Mouse (Mus musculus): ENCODE data around the gene Rpl18. TPM values are rescaled to one million over a fixed set of nuclear protein-coding genes. Genes with fewer than 3 reads are reported as not detected.

Gene Rpl18
- polyA plus RNA-seq (2012): 18,264 and 20,873 TPM in 2 replicates

DNA sequence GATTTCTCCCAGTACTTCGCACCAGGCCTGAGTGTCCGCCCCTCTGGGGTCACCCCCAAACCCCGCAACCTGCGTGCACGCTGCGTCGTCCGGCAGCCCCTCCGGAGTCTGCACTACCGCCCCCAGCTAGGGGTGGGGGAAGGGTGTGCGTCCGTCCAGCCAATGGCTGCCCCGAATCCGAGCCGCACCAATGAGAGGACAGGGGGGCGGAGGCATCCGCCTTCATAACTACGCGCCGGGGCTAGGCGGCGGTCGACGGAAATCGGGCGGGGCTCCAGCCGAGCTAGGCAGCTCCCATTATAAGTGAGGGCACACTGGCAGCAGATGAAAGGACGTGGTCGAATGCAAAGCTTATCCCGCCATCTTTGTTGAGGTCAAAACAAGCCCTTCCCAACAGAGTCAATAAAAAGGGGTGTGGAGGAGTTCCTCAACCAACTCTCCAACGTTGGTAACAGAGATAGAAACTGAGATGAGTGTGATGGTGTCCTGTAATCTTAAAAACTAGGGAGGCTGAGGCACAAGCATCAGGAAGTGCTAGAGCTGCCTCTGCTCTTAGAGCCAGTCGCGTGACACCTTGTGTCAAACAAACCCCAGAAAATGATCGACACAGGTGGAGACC is at the start of gene Rpl18:
Gene Rpl18 (plus strand): TSS at position 368 of the 619 bp plus-strand sequence.
- TF ChIP-seq GATA1 (IDR thresholded peaks at IDR 0.05; ENCODE audit: low read length): peak; percentile 28

DNA sequence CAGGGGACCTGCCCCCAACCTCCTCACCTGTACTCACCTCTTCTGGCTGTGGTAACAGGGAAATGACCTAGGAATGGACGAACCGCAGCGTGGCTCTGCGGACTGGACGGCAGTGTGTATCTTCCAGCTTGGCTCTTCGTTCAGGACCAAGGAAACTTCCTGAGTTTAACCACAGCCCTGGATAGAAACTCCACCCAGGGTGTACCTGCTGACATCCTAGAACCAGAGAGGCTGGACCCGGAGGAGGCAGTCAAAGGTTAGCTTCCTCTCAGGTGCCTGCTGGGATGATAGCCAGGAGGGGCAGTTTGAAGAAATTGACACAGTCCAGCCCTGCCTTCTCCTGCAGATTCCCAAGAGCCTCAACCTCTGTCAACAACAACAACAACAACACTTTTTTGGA is 49.1 kb upstream of the Rpl18 start, which contains the start of gene Fut2:
Gene Fut2 (minus strand): TSS at position 234 of the 400 bp plus-strand sequence.
- TF ChIP-seq GATA1 (IDR thresholded peaks at IDR 0.05; ENCODE audit: low read length): no peak

DNA sequence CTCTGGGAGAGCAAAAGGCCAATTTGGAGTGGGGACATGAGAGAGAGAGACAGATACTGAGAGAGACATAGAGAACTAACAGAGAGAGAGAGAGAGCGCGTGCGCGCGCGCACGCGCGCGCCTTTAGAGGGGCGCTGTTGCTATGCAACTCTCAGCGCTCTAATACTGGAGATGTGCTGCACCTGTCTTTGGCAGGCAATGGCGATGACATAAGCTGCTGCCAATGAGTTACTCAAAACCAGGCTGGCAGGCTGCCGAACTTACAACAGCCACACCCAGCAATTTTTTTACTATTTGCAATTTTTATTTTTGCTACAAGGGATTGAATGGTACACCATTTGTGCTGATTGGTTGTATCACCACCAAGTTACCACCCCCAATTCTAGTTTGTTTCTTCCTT is 47.5 kb upstream of the Rpl18 start:
- no peak for TF ChIP-seq GATA1 (IDR thresholded peaks at IDR 0.05; ENCODE audit: low read length)

DNA sequence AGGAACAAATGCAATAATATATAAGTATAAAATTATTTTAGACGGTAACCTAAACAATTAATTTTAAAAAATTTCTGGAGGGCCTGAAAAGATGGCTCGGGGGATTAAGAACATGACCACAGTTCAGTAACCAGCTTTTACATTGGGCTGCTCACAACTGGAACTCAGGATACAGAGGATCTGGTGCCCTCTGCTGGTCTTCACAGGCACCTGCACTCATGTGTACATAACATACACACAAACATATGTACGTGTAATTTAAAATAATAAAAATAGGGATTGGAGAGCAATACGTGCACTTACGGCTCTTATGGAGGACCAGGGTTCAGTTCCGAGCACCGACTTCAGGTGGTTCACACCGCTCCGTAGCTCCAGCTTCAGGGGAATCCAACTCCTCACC is 46.3 kb upstream of the Rpl18 start:
- TF ChIP-seq GATA1 (IDR thresholded peaks at IDR 0.05; ENCODE audit: low read length): no peak

DNA sequence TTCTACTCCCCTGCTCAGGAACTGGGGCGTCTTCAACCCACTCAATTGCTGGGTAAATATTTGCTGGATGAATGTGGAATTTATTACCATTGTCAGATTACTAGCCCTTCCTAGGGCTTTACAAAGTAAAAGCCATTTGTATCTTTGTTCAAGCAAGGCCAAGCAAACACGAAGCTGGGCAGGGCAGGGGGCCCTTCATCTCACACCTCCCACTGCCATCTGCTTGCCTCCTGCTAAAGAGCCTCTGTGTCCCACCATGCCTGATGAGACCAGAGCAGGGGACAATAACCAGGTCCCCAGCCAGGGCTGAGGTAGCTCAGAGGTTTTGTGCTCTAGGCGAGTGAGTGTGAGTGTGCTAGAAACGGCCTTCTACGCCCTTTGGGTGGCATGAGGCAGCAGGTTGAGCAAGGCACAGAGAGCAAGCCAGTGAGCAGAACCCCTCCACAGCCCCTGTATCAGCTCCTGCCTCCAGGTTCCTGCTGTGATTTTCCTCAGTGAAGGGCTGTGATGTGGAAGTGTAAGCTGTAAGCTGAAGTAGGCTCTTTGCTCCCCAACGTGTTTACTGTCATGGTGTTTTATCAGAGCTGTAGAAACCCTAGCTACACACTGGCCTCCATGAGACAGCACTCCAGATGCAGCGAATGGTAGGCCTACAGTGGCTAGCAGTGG is 37.5 kb upstream of the Rpl18 start:
- TF ChIP-seq GATA1 (IDR thresholded peaks at IDR 0.05; ENCODE audit: low read length): no peak

DNA sequence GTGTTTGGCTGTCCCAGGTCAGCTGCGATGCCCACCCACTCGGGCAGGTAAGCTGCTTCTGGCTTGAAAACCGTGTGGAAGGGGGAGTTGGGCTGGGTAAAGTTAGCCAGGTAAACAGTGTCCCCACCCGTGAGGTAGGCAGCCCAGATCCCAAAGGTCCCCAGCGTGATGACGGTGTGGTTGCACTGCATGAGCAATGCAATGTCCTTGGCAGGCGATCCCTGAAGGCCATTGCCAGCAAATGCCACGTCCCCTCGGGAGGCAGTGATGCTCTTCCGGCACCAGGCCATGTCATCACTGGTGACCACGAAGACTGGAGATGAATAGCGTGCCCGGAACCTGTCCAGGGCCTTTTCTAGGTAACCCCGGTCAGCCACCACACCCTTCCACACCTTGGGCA is 36.7 kb upstream of the Rpl18 start:
- no peak for TF ChIP-seq GATA1 (IDR thresholded peaks at IDR 0.05; ENCODE audit: low read length)

DNA sequence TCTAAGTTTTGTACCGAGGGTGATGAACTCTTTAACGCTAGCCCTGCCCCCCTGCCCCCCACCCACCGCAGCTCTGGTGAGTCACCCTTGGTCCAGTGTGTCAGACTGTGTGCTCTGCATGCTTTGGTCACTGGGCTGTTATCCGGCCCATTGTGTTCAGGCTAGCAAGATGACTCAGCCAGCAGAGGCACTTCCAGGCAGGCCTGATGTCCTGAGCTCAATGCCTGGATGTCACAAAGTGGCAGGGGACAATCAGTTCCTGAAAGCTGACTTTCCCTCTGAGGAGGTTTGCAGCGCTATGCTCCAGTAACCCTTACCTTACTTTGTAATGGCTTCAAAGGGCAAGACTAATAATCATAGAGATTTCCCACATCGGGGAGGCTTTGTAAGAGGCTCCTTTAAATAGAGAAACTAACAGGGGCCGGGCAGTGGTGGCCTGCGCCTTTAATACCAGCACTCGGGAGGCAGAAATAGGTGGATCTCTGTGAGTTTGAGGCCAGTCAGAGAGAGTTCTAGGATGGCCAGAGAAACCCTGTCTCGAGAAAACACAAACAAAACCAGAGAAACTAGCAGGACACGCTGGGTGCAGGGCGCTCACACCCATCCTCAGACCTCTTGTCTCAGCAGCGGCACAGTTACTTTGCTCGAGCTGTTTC is 35.2 kb upstream of the Rpl18 start:
- TF ChIP-seq GATA1 (IDR thresholded peaks at IDR 0.05; ENCODE audit: low read length): no peak

DNA sequence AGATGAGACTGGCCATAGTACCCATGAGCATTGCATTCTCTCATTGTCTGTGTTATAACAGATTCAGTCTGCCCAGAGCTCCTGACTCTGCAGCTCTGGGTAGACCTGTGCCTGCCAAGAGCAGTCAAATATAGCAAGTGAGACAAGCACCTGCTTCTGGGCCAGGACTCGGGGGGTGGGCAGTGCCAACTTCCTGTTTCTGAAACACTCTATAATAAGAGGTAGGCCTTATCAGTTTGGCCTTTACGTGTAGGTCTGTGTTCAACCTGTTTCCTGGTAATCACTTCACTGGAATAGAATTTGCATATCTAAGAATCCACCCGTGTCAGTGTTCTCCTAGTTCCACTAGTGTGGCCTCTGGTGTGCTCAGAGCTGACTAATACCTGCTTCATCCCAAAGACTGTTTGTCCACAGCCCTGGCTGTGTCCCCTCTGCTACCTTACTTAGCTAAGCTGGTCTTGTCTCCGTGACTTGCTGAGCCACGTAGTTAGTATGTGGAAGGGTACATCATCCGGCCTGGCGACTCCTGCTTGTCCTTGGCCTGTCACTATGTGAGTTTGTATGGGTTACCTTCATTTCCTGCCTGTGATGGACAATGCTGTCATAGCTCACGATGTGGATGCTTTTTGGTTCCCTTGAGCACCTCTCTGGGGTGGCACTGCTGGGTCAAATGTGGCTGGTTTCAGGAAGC is 34.1 kb upstream of the Rpl18 start:
- peak; percentile 5 for TF ChIP-seq GATA1 (IDR thresholded peaks at IDR 0.05; ENCODE audit: low read length)

DNA sequence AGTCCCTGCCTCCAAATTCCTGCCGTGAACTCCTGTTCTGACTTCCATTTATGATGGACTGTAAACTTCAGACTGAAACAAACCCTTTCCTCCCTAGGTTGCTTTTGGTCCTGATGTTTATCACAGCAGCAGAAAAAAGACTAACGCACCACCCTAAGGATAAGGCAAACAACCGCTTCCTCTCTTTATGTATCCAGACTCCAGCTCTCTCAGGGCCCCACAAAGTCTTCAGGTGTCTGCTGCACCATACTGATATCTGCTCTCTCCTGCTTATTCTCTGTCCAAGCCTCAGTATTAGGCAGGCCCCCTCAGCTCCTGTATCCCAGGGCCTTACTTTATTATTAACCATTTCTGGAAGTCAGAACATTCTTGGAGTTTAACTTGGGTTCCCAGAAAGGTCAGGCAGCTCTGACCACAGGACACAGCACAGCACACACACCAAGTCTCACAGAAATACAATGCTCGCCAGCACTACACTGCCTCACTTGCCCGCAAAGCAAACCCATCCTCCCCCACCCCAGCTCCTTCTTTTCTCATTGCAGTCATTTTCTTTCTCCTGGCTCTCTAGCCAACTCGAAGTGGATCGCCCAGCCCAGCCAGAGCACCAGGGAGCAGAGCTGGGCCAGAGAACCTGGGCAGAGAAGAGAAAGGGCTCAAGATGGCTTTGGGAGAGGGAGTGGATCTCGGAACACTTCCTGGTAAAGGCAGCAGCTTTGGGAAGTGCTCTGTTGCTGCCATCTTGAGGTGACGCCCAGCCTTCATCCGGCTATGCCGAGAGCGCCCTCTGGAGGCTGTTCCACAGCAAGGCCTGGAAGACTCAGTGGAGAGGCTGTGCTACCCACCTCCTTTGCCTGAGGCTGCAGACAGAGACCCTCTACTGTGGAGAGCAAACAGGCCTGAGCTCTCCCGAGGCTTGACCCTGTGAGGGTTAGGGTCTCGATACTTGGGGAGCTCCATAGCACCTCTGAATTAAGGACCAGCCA is 32.8 kb upstream of the Rpl18 start:
- TF ChIP-seq GATA1 (IDR thresholded peaks at IDR 0.05; ENCODE audit: low read length): no peak

DNA sequence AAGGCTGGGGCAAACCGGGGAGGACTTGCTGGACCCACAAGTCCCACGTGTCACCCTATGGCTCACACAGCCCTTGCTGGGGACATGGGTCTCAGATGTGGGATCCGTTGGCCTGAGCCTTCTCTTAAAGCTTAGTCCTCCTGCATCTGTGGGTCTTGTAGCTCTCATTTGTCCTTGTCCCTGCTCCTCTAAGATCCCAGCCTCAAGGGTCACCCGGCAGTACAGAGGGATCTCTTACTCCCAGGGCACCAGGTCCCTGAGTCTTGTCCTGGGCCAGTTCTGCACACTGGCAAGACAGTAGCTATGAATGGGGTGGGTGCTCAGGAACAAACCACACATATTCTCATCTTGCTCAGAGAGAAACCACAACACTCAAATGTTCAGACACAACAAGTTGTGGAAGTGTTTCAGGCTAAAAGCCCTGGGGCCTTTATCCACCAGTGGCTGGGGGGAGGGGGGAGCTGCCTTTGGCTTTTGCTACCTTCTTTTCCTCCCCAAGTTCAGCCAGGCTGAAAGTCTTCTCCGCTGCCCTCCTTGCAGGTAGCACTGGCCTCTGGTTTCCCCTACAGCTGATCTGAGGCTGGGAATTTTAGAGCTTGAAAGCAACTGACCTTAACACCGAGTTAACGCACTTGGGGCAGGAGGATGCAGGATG is 31.7 kb upstream of the Rpl18 start, which contains the start of gene Ntn5:
Gene Ntn5 (plus strand): TSS at position 627 of the 655 bp plus-strand sequence.
- no peak for TF ChIP-seq GATA1 (IDR thresholded peaks at IDR 0.05; ENCODE audit: low read length)

DNA sequence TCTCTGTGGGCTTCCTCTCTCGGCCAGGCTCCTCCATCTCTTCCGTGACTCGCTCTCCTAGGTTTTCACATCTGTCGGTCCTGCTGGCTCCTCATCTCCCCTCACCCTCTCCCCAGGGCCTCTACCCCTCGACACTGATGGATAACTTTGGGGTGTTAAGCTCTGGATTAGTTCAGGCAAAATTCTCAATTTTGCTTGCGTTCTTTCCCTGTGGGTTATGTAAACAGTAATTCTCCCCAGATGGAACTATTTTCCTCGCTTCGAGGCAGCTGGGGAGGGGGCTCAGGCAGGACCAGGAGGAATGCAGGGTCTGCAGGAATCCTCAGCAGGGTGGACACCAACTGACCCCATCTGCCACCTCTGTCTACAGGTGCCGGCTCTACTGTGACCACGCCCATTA is 29.4 kb upstream of the Rpl18 start:
- no peak for TF ChIP-seq GATA1 (IDR thresholded peaks at IDR 0.05; ENCODE audit: low read length)

DNA sequence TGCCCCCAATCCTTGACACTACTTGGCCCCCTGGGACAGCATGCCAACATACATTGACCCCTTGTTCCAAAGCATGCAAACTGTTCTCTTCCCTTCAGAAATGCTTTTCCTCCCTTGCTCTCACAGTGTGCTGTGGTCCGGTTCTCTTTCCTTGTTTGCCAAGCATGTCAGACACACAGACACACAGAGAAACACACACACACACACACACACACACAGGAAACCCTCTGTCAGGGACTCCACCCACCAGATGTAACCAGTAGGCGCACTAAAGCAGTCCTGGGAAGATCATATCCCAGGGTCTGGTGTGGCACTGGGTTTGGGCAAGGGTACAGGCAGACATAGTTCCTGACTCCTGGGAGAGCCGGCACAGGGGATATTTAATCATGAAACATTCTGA is 28.4 kb upstream of the Rpl18 start:
- no peak for TF ChIP-seq GATA1 (IDR thresholded peaks at IDR 0.05; ENCODE audit: low read length)

DNA sequence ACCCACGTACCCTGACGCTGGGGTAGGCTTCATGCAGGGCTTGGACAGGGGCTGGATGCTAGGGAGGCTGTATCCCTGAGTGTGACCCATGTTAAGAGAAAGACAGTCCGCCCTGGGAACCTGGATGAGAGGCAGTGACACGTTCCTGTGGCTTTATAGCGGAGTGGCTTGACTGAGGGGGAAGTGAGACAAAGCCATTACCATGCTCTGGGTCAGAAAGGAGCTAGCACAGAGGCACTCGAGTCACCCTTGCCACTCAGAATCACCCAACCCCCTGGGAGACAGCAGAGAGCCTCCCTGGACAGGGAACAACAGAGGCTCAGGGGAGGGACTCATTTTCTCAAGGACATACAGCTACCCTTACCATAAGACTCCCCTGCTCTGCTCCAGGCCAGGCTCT is 26.2 kb upstream of the Rpl18 start:
- TF ChIP-seq GATA1 (IDR thresholded peaks at IDR 0.05; ENCODE audit: low read length): no peak

DNA sequence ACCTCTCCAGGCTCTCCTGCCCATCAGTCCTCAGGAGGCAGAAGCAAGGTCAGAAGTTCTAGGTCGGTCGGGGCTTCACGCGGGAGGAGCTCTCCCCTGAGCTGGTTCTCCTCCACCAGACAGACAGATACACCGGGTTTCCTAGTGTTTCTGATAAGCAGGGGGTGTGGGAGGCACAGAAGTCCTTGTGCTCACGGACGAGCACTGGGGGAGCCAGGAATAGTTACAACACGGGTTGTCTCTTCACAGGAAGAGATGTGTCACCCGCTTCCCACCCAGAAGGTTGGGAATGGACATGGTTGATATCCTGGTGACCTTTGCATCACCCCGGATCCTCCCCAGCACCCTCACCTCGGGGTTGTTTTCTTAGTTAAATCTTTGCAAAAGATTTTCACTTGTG is 25.5 kb upstream of the Rpl18 start:
- no peak for TF ChIP-seq GATA1 (IDR thresholded peaks at IDR 0.05; ENCODE audit: low read length)

Data from G1E-ER4 (cell line).